Mouse (Mus musculus) forebrain, postnatal 0 days (tissue): Measurements from ENCODE around the gene Cd28. TPM values are rescaled to one million over a fixed set of nuclear protein-coding genes. Genes with fewer than 3 reads are reported as not detected.

Experiments used
- ATAC-seq: fragments of 200-750 bp; cut with Nextera tagmentation; 2 replicates; pipeline ENCODE4 v1.8.0; 2017; ENCODE audit warnings: mild to moderate bottlenecking, moderate library complexity
- DNase-seq: peaks from one replicate; pipeline ENCODE4 v3.0.0-alpha.2; 2015
- H3K27ac ChIP-seq: fragments of 300-500 bp; sonication (generic); 2 replicates; pipeline ENCODE4 v1.5.1; 2014; ENCODE audit warnings: low read depth, mild to moderate bottlenecking, antibody characterized with exemption, low read length, moderate library complexity, mixed read lengths
- H3K27me3 ChIP-seq: fragments of 300-500 bp; sonication (generic); 2 replicates; pipeline ENCODE4 v1.6.1; 2014; ENCODE audit warnings: mild to moderate bottlenecking, low read length, mixed read lengths; ENCODE audit not compliant: insufficient read depth
- H3K36me3 ChIP-seq: fragments of 300-500 bp; sonication (generic); 2 replicates; pipeline ENCODE4 v1.6.1; 2014; ENCODE audit warnings: mild to moderate bottlenecking, moderate library complexity; ENCODE audit not compliant: insufficient read depth
- H3K4me1 ChIP-seq: fragments of 300-500 bp; sonication (generic); 2 replicates; pipeline ENCODE4 v1.6.1; 2014; ENCODE audit warnings: antibody characterized with exemption; ENCODE audit not compliant: insufficient read depth
- H3K4me2 ChIP-seq: fragments of 300-500 bp; sonication (generic); 2 replicates; pipeline ENCODE4 v1.6.1; 2014; ENCODE audit warnings: low read depth, mild to moderate bottlenecking, moderate library complexity
- H3K4me3 ChIP-seq: fragments of 300-500 bp; sonication (generic); 2 replicates; pipeline ENCODE4 v1.5.1; 2014; ENCODE audit warnings: low read depth, low read length, mixed read lengths
- H3K9ac ChIP-seq: fragments of 300-500 bp; sonication (generic); 2 replicates; pipeline ENCODE4 v1.6.1; 2014; ENCODE audit warnings: mild to moderate bottlenecking
- H3K9me3 ChIP-seq: fragments of 300-500 bp; sonication (generic); 2 replicates; pipeline ENCODE4 v1.6.1; 2016; ENCODE audit warnings: low read length
- CTCF ChIP-seq: sonication (generic); IDR thresholded peaks from 2 replicates; pipeline ENCODE4 v1.5.1; 2016; ENCODE audit warnings: antibody characterized with exemption, control low read depth, low read depth
- WGBS: fragments of 180-500 bp; shearing (Covaris S2); extraction: QIAGEN DNeasy Blood & Tissue Kit; methylation state at CpG from one replicate; pipeline ENCODE4 v1.1.7; 2014; 5-methylcytosine and 5-hydroxymethylcytosine counted together
- polyA plus RNA-seq: library from polyadenylated mRNA; unstranded; fragments of >200 nt; fragmentation: Nextera tagmentation; extraction: Ambion mirVana; gene quantifications from 2 replicates; pipeline ENCODE4 v1.2.1, GENCODE M21; 2015
- total RNA-seq: library from RNA; depleted of rRNA; stranded (reverse); fragments of >200 nt; gene quantifications from 2 replicates; pipeline ENCODE4 v1.2.3, GENCODE M21; 2014

The Cd28 gene
- total and polyA plus RNA-seq, 2 experiments from 2014 or later = 0.05 to 0.08 TPM

DNA sequence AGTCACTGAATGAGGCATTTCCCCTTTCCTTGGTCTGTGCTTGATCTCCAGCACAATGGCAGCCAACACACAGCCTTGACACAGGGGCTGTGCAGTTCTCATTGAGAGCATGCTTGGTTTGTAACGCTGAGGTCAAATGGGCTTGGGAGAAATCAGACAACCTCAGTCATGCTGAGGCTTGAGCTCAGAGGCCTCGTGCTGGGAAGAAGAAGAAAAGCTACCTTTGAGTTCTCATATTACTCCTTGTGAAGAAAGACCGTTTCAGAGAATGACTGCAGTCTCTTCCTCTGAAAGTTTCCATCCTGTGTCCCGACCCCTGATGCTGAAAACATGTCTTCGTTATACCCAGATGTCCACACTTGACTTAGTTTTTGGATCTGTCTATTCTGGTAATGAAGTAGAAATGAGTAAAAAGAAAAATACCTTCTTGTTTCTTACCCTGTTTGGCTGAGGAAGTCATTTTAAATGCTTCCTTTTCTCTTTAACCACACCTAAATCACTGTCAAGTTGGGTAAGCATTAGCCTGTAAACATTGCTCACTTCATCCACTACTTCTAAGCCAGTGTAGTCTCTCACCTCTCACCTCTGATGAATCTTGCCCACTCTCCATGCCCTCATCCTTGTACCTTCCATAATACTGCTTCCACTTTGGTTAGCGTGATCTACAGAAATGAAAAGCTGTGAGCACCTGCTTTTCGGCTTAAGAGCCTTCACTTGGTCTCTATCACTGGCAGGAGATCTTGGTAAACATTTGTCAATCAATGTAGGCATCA, 43.1 kb downstream of the Cd28 start:
- no peak for TF ChIP-seq CTCF
- DNase-seq (no peak), ATAC-seq (no peak)
- Histone ChIP-seq H3K4me1 (no peaks in the 10 kb centered on the region), H3K27me3 (no peaks in the 10 kb centered on the region), H3K27ac (no peak overlapping the region), H3K4me3 (no peak overlapping the region), H3K4me2 (no peak overlapping the region), H3K9me3 (no peaks in the 10 kb centered on the region), H3K36me3 (no peaks in the 10 kb centered on the region), H3K9ac (no peak overlapping the region)
- WGBS = 63% methylated on average over 7 of the region's 7 CpGs

DNA sequence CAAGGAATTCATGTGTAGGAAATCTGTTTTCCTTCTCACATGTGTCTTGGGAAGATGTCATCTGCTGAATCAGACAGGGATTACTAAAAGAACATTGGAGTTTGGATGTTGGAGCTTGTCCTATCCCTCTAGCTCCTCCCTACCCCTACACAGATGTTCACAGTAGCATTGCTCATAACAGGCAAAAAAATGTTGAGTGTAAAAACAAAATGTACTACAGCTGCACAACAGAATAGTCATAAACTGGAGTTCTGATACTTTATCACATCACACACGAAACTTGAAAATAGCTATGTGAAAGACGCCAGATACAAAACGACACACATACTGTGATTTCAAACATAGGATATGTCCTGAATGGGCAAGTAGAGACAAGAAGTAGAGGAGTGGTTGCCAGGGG, 43.9 kb downstream of the Cd28 start:
- H3K4me3 ChIP-seq = no peak overlapping the region
- no peak overlapping the region for H3K27ac ChIP-seq
- H3K4me1 ChIP-seq = no peaks in the 10 kb centered on the region
- TF ChIP-seq CTCF = no peak
- no peaks in the 10 kb centered on the region for H3K36me3 ChIP-seq
- H3K4me2 ChIP-seq = no peak overlapping the region
- no peaks in the 10 kb centered on the region for H3K27me3 ChIP-seq
- no peak for ATAC-seq
- 92% methylated on average over 3 of the region's 3 CpGs for WGBS
- no peak for DNase-seq
- H3K9me3 ChIP-seq = no peaks in the 10 kb centered on the region
- no peak overlapping the region for H3K9ac ChIP-seq

DNA sequence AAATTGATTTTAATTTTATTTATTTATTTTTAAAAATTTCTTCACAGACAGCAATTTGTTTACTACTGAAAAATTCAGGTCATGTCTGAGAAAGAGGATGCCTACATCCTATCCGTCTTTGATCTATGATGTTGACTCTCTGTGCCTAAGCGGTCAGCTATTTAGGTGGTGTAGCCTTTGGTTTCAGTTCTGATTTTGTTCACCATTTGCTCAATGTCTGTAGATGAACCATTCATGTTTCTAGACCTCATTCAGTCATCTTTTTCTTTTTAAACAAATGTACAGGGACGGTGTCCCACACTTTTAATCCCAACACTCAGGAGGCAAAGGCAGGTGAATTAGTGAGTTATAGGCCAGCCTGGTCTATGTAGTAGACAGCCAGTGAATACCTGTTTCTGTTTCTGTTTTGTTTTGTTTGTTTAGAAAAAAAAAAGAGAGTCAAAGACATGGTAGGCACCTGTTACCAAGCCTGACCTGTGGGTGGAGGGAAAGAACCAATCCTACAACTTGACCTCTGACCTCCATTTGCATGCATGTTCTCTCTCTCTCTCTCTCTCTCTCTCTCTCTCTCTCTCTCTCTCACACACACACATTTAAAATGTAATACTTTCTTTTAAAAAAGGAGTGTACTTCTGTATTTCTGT, 45.0 kb downstream of the Cd28 start:
- Histone ChIP-seq H3K4me2 (no peak overlapping the region), H3K9ac (no peak overlapping the region), H3K9me3 (no peaks in the 10 kb centered on the region), H3K36me3 (no peaks in the 10 kb centered on the region), H3K4me1 (no peaks in the 10 kb centered on the region), H3K4me3 (no peak overlapping the region), H3K27me3 (no peaks in the 10 kb centered on the region), H3K27ac (no peak overlapping the region)
- no peak for TF ChIP-seq CTCF
- WGBS = 96% methylated on average over 3 of the region's 3 CpGs
- no peak for ATAC-seq
- no peak for DNase-seq

DNA sequence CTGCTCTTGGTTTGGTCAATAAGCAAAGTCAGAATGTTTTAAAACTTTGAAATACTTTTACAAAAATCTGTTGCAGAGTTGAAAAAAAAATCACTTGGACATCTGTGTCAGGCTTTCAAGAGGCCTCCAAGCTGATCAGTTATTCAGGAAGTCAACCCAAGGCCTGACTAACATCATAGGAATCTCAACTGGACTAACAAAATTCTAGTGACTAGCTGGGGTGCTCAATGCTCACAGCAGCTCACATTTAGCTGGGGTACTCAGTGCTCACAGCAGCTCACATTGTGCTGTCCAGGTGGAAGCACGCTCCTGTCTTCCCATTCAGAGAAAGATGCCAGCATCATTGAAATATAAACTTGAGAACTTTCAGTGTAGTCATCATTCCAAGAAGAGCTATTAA, 45.9 kb downstream of the Cd28 start:
- no peak for DNase-seq
- Histone ChIP-seq H3K4me3 (no peak overlapping the region), H3K27ac (no peak overlapping the region), H3K4me2 (no peak overlapping the region), H3K9me3 (no peaks in the 10 kb centered on the region), H3K9ac (no peak overlapping the region), H3K36me3 (no peaks in the 10 kb centered on the region), H3K4me1 (no peaks in the 10 kb centered on the region), H3K27me3 (no peaks in the 10 kb centered on the region)
- WGBS = 96% methylated on average over 1 of the region's 1 CpGs
- no peak for TF ChIP-seq CTCF
- no peak for ATAC-seq

DNA sequence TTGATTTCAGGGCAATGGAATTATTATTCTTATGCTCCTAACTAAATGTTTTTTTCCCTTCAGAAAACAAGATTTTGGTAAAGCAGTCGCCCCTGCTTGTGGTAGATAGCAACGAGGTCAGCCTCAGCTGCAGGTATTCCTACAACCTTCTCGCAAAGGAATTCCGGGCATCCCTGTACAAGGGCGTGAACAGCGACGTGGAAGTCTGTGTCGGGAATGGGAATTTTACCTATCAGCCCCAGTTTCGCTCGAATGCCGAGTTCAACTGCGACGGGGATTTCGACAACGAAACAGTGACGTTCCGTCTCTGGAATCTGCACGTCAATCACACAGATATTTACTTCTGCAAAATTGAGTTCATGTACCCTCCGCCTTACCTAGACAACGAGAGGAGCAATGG, 46.3 kb downstream of the Cd28 start:
- DNase-seq (no peak), ATAC-seq (no peak)
- no peak for TF ChIP-seq CTCF
- Histone ChIP-seq H3K9ac (no peak overlapping the region), H3K36me3 (no peaks in the 10 kb centered on the region), H3K4me3 (no peak overlapping the region), H3K4me2 (no peak overlapping the region), H3K27ac (no peak overlapping the region), H3K27me3 (no peaks in the 10 kb centered on the region), H3K9me3 (no peaks in the 10 kb centered on the region), H3K4me1 (no peaks in the 10 kb centered on the region)
- 92% methylated on average over 20 of the region's 20 CpGs for WGBS

DNA sequence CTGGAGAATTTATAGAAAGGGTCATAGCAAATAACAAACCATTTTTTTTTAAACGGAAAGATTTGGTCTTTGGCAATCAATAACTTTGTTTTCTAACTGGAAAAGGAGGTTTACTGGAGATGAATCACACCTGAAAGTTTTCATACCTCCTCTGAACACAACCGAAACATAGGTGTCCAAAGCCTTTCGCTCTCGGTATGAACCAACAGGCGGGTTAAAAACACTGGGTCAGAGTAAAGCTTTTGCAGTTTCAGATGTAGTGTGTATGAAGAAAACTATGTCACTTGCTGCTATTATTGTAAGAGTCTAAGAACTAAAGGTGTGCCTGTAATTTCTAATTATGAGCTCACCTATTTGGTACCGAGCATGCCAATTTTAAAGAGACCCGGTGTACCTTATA, 55.2 kb downstream of the Cd28 start:
- 95% methylated on average over 7 of the region's 7 CpGs for WGBS
- ATAC-seq = no peak

DNA sequence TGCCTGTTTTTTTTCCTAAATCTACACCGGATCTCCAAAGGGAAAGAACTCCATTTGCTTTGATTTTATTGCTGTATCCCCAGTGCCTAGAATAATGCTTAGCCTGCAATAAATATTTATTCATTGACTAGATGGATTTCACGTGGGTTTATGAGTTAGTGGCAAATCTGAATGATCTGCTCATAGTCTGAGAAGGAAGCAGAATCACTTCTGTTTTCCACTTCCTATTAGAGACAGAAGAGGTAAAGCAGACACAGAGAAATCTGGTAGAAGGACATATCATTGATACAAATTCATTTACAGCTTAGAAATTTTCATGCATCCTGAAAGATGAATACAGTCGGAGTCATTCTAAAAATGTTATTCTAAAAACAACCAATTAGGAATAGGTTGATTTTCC, 56.6 kb downstream of the Cd28 start:
- Histone ChIP-seq H3K27ac (no peak overlapping the region), H3K9ac (no peak overlapping the region), H3K36me3 (no peaks in the 10 kb centered on the region), H3K4me2 (no peak overlapping the region), H3K4me1 (no peaks in the 10 kb centered on the region), H3K27me3 (no peaks in the 10 kb centered on the region), H3K9me3 (no peaks in the 10 kb centered on the region), H3K4me3 (no peak overlapping the region)
- DNase-seq (no peak), ATAC-seq (no peak)
- 85% methylated on average over 3 of the region's 3 CpGs for WGBS
- TF ChIP-seq CTCF = no peak

More for the DNA sequence above, 55.2 kb downstream of the Cd28 start:
- no peaks in the 10 kb centered on the region for H3K9me3 ChIP-seq
- no peak overlapping the region for H3K9ac ChIP-seq
- TF ChIP-seq CTCF = no peak
- no peaks in the 10 kb centered on the region for H3K36me3 ChIP-seq
- H3K4me3 ChIP-seq = no peak overlapping the region
- H3K27ac ChIP-seq = no peak overlapping the region
- H3K4me1 ChIP-seq = no peaks in the 10 kb centered on the region
- H3K4me2 ChIP-seq = no peak overlapping the region
- no peak for DNase-seq
- H3K27me3 ChIP-seq = no peaks in the 10 kb centered on the region
